Mouse (Mus musculus) left cerebral cortex, postnatal 10 days (tissue): ENCODE results near the gene Cd244a. TPM values are rescaled to one million over a fixed set of nuclear protein-coding genes. Genes with fewer than 3 reads are reported as not detected.
A peak's percentile ranks its signal among the peaks of the same experiment; 100 is the strongest.

ENCODE experiments used
- DNase-seq, 2 experiments: peaks; one replicate each; pipeline ENCODE4 v3.0.0; 2021 to 2022; ENCODE audit warnings: low spot score in 2 of 2, mixed read lengths in 1 of 2; ENCODE audit errors: extremely low spot score in 1 of 2
- intact Hi-C: fragments of 180-260 bp; cut with DNase I; formaldehyde crosslinking; loops from one replicate; pipeline ENCODE4 v1.15.1; 2025
- microRNA-seq: library from miRNA; unstranded; fragments of <30 nt; microRNA quantifications from one replicate; pipeline ENCODE4 v1.2.0, GENCODE M21; 2022
- total RNA-seq, 2 experiments: library from RNA; stranded (reverse); gene quantifications; 2 replicates each; pipeline ENCODE4 v1.2.3; 2021

Cd244a gene
- total RNA-seq, 2 experiments from 2014 or later = not detected

DNA sequence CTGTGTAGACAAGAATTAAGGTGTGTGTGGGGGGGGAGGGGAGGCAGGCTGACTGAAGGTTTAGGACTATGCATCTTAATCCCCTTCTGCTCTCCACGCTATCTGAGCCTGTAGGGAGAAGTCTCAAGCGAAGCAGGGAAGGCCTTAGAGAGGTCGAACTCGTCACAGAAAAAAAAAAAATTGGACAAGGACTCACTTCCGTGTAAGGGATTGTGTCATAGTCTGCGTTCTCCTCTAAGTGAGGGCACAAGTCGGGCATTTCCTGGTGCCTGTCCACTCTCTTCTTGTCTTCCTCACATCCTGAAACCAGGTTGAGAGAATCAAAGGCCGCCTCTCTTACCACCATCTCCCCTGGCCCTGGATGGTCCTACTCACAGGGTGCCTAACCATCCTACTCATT, 78.1 kb downstream of the Cd244a start:
- intact Hi-C loops = no loop called here
- no peak for DNase-seq

DNA sequence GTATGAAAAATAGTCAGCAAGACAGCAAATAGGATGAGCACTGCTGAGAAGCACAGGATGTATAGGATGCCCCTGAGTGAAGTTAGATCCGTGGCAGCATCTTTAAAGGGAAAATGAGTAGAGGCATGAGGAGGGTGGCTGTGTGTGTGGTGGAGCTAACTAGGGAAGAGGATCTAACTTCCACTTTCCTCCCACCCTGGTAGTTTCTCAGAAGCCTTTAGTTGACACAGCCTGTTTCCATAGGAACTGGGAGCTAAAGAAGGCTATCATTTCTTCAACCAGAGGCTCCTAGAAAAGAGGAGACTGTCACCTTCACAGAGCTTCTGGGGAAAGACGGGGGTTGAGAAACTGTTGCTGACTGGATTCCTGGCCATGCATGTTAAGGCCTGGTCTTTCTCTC, 79.7 kb downstream of the Cd244a start:
- intact Hi-C loops = no loop called here
- DNase-seq = no peak

- intact Hi-C loops = no loop called here
Observed at GRCm38 (mm10) chr1:171640796-171641195, 81.8 kb downstream of the Cd244a start.

GRCm38 (mm10) chr1:171643612-171644011, 84.6 kb downstream of the Cd244a start:
- no peak for DNase-seq

More at GRCm38 (mm10) chr1:171640796-171641195, 81.8 kb downstream of the Cd244a start:
- no peak for DNase-seq

DNA sequence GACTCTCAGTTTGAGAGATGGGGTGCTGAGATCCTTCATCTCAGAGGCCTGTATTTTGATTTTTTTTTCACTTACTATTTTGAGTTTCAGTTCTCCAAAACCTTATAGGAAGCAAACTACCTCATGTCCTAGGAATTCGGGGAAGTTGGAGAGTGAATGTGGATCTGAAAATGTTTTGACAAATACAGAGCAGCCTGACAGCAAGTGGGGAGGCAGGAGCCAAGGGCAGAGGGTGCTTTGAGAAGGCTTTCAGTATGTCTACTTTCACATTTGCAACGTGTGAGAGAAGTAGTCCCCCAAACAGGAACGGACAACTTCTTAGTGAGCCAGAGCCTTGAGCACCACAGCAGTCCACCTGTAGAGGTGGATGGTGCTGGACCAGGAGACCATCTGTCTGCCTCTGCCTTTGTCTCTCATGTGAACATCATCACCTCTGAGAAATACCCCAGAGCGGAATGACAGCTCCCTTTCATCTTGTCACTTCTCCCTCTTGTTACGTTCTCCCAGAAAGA, 87.5 kb downstream of the Cd244a start:
- DNase-seq = no peak
- intact Hi-C loops = no loop called here

More at GRCm38 (mm10) chr1:171643612-171644011, 84.6 kb downstream of the Cd244a start:
- intact Hi-C loops = no loop called here

GRCm38 (mm10) chr1:171647716-171648115, 88.7 kb downstream of the Cd244a start:
- intact Hi-C loops = no loop called here
- DNase-seq = no peak

GRCm38 (mm10) chr1:171648840-171649239, 89.8 kb downstream of the Cd244a start:
- no peak for DNase-seq

DNA sequence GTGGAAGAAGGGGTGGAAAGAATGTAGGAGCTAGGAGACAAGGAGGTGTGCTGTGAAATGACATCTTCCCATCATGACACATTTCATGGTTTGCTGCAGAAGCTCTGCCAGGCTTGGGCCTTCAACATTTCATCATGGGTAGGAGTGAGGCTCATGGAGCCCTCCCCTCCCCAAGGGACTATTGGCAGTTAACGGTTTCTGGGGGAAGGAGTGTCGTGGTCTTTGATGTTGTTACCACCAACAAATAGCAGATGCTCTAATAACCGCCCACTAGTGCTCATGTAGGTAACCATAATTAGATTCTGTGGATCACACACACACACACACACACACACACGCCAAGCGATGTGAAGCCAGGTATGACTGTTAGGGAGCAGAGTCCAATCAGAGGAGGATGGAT, 93.7 kb downstream of the Cd244a start, which contains the start of gene Slamf7:
TSS of gene Slamf7 (minus strand) at position 302 of the 400 bp plus-strand sequence.
- intact Hi-C loops = no loop called here

More at GRCm38 (mm10) chr1:171648840-171649239, 89.8 kb downstream of the Cd244a start:
- intact Hi-C loops = no loop called here

DNA sequence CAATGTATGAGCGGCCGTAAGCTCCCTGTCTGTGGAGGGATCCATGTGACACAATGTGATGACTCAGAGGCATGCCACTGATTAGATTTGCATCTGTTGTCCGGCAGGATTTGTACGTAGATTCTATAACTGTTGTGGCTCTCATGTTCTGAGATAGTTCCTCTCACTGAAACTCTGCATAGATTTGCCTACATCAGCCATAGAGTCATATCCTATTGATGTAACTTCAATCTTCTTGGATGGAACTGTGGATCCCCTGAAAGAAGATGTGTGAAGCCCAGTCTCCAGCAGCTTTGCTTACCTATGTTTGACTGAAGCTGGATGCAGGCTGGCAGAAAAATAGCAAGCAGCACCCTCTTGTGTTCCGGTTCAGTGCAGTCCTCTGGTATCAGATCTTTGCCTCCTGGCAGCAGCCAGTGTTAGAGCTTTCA, 99.6 kb downstream of the Cd244a start:
- intact Hi-C loops = loop anchor here (5.0 kb wide), 1 partner anchor 156 kb away; the partner anchor contains the start of gene Alyref2

More for the DNA sequence above, 93.7 kb downstream of the Cd244a start, which contains the start of gene Slamf7:
- DNase-seq = no peak

More for the DNA sequence above, 99.6 kb downstream of the Cd244a start:
- DNase-seq = peak in 1 of 2 experiments; percentile 13

Small RNA genes within 50 kb of the gene (microRNA-seq; reads per million reads assigned to microRNA genes)
- gene Mir7683 = not detected

Other genes starting within 250 kb of the Cd244a start
- gene Dedd, start 230.0 kb upstream of the Cd244a start, total RNA-seq = 10 to 100 TPM; 34.6 to 37.8 TPM
- 10 to 100 TPM; 38.5 to 41.0 TPM for gene Nit1, start 213.5 kb upstream of the Cd244a start, total RNA-seq
- 100 to 1,000 TPM in 1 of 2 experiments, 10 to 100 TPM in 1; 93.9 to 107 TPM for gene Pfdn2, start 213.5 kb upstream of the Cd244a start, total RNA-seq
- 1 to 10 TPM; 7.1 to 7.8 TPM for gene Klhdc9, start 198.4 kb upstream of the Cd244a start, total RNA-seq
- 1 to 10 TPM; 1.4 TPM for gene Nectin4, start 189.1 kb upstream of the Cd244a start, total RNA-seq
- 1 to 10 TPM; 2.0 to 2.1 TPM for gene Arhgap30, start 170.2 kb upstream of the Cd244a start, total RNA-seq
- 100 to 1,000 TPM; 110 to 119 TPM for gene Usf1, start 147.9 kb upstream of the Cd244a start, total RNA-seq
- 1 to 10 TPM; 1.5 to 2.6 TPM for gene Tstd1, start 140.3 kb upstream of the Cd244a start, total RNA-seq
- gene F11r, start 121.7 kb upstream of the Cd244a start, total RNA-seq = 1 to 10 TPM; 6.3 to 9.0 TPM
- 1 to 10 TPM; 4.6 to 5.5 TPM for gene Alyref2, start 55.7 kb upstream of the Cd244a start, total RNA-seq
- not detected for gene Itln1, start 23.9 kb upstream of the Cd244a start, total RNA-seq
- not detected for gene Ly9, start 48.2 kb downstream of the Cd244a start, total RNA-seq
- gene Slamf7, start 93.8 kb downstream of the Cd244a start, total RNA-seq = under 1 TPM; 0.22 to 0.39 TPM
- under 1 TPM; 0.30 to 0.47 TPM for gene Cd48, start 122.8 kb downstream of the Cd244a start, total RNA-seq
- under 1 TPM; 0.41 to 0.51 TPM for gene Slamf1, start 207.9 kb downstream of the Cd244a start, total RNA-seq